Mouse (Mus musculus): ENCODE data around the gene Spata31d1a. TPM values are rescaled to one million over a fixed set of nuclear protein-coding genes. Genes with fewer than 3 reads are reported as not detected.

Gene Spata31d1a
- polyA plus RNA-seq, 1 experiment, result 0.08 TPM

DNA sequence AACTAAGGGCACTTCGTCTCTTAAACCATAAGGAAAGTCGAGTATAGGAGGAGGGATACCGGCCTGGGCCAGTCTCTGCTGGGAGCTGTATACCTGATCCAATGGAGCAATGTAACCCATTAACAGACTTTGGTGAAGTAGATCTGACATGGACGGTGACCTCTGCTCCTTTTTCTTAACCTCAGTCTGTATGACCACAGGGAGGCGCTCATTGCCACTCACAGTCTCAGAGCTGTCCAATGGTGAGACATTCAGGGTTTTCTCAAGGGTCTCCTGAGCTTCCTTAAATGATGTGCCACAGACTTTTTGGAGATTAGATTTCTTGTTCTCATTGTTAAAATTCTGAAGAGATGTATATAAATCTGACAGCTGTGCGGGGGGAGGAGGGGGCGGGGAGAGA, 19.6 kb downstream of the Spata31d1a start:
- TF ChIP-seq CTCF (IDR thresholded peaks at IDR 0.05; ENCODE audit: borderline replicate concordance, control insufficient read depth, extremely low read depth, insufficient read depth, low read length, poor library complexity) (no peak), POLR2A (IDR thresholded peaks at IDR 0.05; ENCODE audit: control insufficient read depth, extremely low read depth, insufficient read depth, low read length, poor library complexity) (no peak)
- no peak for DNase-seq
- no peak overlapping the region for H3K27ac ChIP-seq (ENCODE audit: control insufficient read depth, insufficient read depth, low read length)
- WGBS, result 93% methylated on average over 7 of the region's 7 CpGs
- no peaks in the 10 kb centered on the region for H3K27me3 ChIP-seq (ENCODE audit: control insufficient read depth, insufficient read depth, low read length)
- peaks cover 2% of the 10 kb centered on the region; the same call in 1 of the 2 replicates for H3K4me1 ChIP-seq (replicated peaks; ENCODE audit: control insufficient read depth, insufficient read depth, low read length)
- no peaks in the 10 kb centered on the region for H3K36me3 ChIP-seq (ENCODE audit: control insufficient read depth, insufficient read depth, low read length)
- H3K4me3 ChIP-seq (ENCODE audit: control insufficient read depth, insufficient read depth, low read length), result no peak overlapping the region

DNA sequence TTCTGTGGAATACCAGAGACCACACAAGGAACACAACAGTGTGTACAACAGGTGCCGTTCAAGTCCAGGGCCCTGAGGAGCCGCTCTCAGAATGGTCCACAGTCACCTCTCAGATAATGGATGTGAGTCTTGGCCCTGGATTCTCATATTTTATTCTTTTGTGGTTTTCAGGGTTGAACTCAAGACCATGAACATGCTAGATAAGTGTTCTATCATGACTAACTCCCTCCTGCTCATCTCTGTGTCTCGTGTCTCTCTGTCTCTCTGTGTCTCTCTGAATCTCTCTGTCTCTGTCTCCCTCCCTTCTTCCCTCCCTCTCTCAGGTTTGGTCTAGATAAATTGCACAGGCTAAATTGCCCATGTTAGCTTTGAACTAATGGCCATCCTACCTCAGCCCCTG, 20.3 kb downstream of the Spata31d1a start:
- no peak overlapping the region for H3K27ac ChIP-seq (ENCODE audit: control insufficient read depth, insufficient read depth, low read length)
- no peaks in the 10 kb centered on the region for H3K4me1 ChIP-seq (replicated peaks; ENCODE audit: control insufficient read depth, insufficient read depth, low read length)
- no peaks in the 10 kb centered on the region for H3K27me3 ChIP-seq (ENCODE audit: control insufficient read depth, insufficient read depth, low read length)
- H3K4me3 ChIP-seq (ENCODE audit: control insufficient read depth, insufficient read depth, low read length), result no peak overlapping the region
- TF ChIP-seq CTCF (IDR thresholded peaks at IDR 0.05; ENCODE audit: borderline replicate concordance, control insufficient read depth, extremely low read depth, insufficient read depth, low read length, poor library complexity), result no peak
- no peak for TF ChIP-seq POLR2A (IDR thresholded peaks at IDR 0.05; ENCODE audit: control insufficient read depth, extremely low read depth, insufficient read depth, low read length, poor library complexity)
- no peaks in the 10 kb centered on the region for H3K36me3 ChIP-seq (ENCODE audit: control insufficient read depth, insufficient read depth, low read length)
- WGBS, result 93% methylated on average over 3 of the region's 3 CpGs
- DNase-seq, result no peak

DNA sequence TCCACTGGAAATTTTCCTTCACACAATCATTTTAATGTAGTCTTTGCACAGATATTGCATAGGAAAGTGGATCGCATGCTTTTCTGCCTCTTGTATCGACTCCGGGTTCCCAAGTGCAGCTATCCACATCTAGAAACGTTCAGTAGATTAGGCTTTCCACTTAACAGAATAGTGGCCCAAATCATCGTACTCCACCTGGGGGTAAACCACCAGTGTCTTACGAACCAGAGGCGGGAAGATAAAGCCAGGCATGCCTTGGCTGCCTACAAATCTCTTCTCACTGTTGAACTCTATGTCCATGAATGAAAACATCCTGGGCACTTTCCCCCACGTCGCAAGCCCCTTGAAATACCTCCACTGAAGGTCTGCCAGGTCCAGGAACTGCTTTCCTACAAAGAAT, 20.8 kb downstream of the Spata31d1a start:
- TF ChIP-seq CTCF (IDR thresholded peaks at IDR 0.05; ENCODE audit: borderline replicate concordance, control insufficient read depth, extremely low read depth, insufficient read depth, low read length, poor library complexity), result no peak
- no peak for TF ChIP-seq POLR2A (IDR thresholded peaks at IDR 0.05; ENCODE audit: control insufficient read depth, extremely low read depth, insufficient read depth, low read length, poor library complexity)
- Histone ChIP-seq H3K27me3 (ENCODE audit: control insufficient read depth, insufficient read depth, low read length) (no peaks in the 10 kb centered on the region), H3K4me1 (replicated peaks; ENCODE audit: control insufficient read depth, insufficient read depth, low read length) (no peaks in the 10 kb centered on the region), H3K27ac (ENCODE audit: control insufficient read depth, insufficient read depth, low read length) (no peak overlapping the region), H3K36me3 (ENCODE audit: control insufficient read depth, insufficient read depth, low read length) (no peaks in the 10 kb centered on the region), H3K4me3 (ENCODE audit: control insufficient read depth, insufficient read depth, low read length) (no peak overlapping the region)
- DNase-seq, result no peak
- 93% methylated on average over 9 of the region's 9 CpGs for WGBS

DNA sequence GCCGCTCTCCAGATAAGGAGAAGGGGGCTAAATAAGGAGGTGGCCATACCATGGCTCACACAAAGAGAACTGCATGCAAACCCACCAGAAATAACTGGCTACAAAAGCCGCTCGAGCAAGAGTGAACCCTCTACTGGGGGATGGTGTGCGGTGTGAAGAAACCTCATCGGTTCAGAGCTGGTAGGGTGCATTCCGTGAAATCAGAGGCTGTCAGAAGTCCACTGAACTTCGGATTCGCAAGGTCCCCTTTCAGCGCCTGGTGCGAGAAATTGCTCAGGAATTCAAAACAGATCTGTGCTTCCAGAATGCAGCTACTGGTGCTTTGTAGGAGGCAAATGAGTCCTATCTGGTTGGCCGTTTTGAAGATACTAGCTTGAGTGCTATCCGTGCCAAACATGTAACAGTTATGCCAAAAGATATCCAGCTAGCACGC, 21.8 kb downstream of the Spata31d1a start:
- H3K27me3 ChIP-seq (ENCODE audit: control insufficient read depth, insufficient read depth, low read length), result no peaks in the 10 kb centered on the region
- no peak overlapping the region for H3K27ac ChIP-seq (ENCODE audit: control insufficient read depth, insufficient read depth, low read length)
- 87% methylated on average over 13 of the region's 13 CpGs for WGBS
- no peaks in the 10 kb centered on the region for H3K36me3 ChIP-seq (ENCODE audit: control insufficient read depth, insufficient read depth, low read length)
- DNase-seq, result no peak
- no peaks in the 10 kb centered on the region for H3K4me1 ChIP-seq (replicated peaks; ENCODE audit: control insufficient read depth, insufficient read depth, low read length)
- no peak overlapping the region for H3K4me3 ChIP-seq (ENCODE audit: control insufficient read depth, insufficient read depth, low read length)
- TF ChIP-seq POLR2A (IDR thresholded peaks at IDR 0.05; ENCODE audit: control insufficient read depth, extremely low read depth, insufficient read depth, low read length, poor library complexity), result no peak
- no peak for TF ChIP-seq CTCF (IDR thresholded peaks at IDR 0.05; ENCODE audit: borderline replicate concordance, control insufficient read depth, extremely low read depth, insufficient read depth, low read length, poor library complexity)

DNA sequence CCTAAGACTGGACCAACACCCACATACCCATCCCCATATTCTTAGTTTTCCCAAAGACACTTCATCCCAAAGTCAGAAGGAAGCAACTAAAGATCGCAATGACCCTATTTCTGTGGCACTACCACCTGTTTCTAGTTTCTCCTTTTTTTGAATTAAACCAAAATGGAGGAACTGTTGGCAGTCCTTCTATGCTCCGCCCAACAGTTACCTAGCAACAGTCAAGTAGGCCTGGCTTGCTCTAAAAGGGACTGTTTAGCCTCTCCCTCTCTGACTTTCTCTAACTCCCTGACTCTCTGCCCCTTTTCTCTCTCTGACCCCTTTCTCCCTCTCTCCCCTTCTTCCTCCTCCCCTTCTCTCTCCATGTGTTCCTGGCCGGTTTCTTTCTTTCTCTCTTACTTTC, 24.9 kb downstream of the Spata31d1a start:
- WGBS, result 80% methylated on average over 3 of the region's 3 CpGs
- H3K27me3 ChIP-seq (ENCODE audit: control insufficient read depth, insufficient read depth, low read length), result no peaks in the 10 kb centered on the region
- no peak overlapping the region for H3K4me3 ChIP-seq (ENCODE audit: control insufficient read depth, insufficient read depth, low read length)
- DNase-seq, result no peak
- H3K4me1 ChIP-seq (replicated peaks; ENCODE audit: control insufficient read depth, insufficient read depth, low read length), result no peaks in the 10 kb centered on the region
- H3K36me3 ChIP-seq (ENCODE audit: control insufficient read depth, insufficient read depth, low read length), result no peaks in the 10 kb centered on the region
- no peak overlapping the region for H3K27ac ChIP-seq (ENCODE audit: control insufficient read depth, insufficient read depth, low read length)
- TF ChIP-seq POLR2A (IDR thresholded peaks at IDR 0.05; ENCODE audit: control insufficient read depth, extremely low read depth, insufficient read depth, low read length, poor library complexity) (no peak), CTCF (IDR thresholded peaks at IDR 0.05; ENCODE audit: borderline replicate concordance, control insufficient read depth, extremely low read depth, insufficient read depth, low read length, poor library complexity) (no peak)

DNA sequence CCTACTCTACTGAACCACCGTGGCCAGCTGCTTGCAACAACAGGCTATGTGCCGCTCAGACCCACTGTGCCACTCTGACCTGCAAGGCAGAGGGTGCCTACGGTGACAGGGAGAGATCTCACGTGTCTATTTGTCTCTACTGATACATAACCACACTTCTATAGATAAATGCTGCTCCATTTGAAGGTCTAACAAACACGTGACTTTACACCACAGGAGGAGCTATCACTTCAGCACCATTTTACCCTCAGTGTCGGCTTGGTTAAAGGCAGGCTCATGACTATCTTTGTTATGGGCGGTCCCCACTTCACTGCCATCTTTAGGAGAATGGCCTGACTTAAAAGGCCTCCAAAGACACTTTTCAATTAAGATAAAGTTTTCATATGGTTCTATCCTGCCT, 27.5 kb downstream of the Spata31d1a start:
- no peak for DNase-seq
- Histone ChIP-seq H3K36me3 (ENCODE audit: control insufficient read depth, insufficient read depth, low read length) (no peaks in the 10 kb centered on the region), H3K4me1 (replicated peaks; ENCODE audit: control insufficient read depth, insufficient read depth, low read length) (no peaks in the 10 kb centered on the region), H3K4me3 (ENCODE audit: control insufficient read depth, insufficient read depth, low read length) (no peak overlapping the region), H3K27ac (ENCODE audit: control insufficient read depth, insufficient read depth, low read length) (no peak overlapping the region), H3K27me3 (ENCODE audit: control insufficient read depth, insufficient read depth, low read length) (no peaks in the 10 kb centered on the region)
- TF ChIP-seq CTCF (IDR thresholded peaks at IDR 0.05; ENCODE audit: borderline replicate concordance, control insufficient read depth, extremely low read depth, insufficient read depth, low read length, poor library complexity) (no peak), POLR2A (IDR thresholded peaks at IDR 0.05; ENCODE audit: control insufficient read depth, extremely low read depth, insufficient read depth, low read length, poor library complexity) (no peak)
- WGBS, result 36% methylated on average over 7 of the region's 7 CpGs

DNA sequence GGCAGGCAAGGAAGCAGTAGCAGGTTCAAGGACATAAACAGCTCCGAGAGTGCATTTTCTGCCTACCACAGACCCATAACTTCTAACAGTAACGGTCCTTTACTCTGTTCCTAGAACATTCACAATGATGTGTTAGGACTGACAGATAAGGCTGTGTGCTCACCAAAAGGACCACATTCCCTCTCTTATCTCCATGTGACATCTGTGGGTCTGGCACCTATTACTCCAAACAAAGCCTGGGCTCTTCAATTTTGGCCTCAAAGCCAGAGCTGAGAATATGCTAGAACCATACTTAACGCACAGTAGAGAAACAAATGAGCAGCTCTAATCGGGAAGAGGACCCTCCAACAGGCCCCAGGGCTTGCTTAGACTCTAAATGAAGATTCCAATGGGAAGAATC, 30.2 kb downstream of the Spata31d1a start:
- TF ChIP-seq POLR2A (IDR thresholded peaks at IDR 0.05; ENCODE audit: control insufficient read depth, extremely low read depth, insufficient read depth, low read length, poor library complexity) (no peak), CTCF (IDR thresholded peaks at IDR 0.05; ENCODE audit: borderline replicate concordance, control insufficient read depth, extremely low read depth, insufficient read depth, low read length, poor library complexity) (no peak)
- Histone ChIP-seq H3K4me3 (ENCODE audit: control insufficient read depth, insufficient read depth, low read length) (no peak overlapping the region), H3K36me3 (ENCODE audit: control insufficient read depth, insufficient read depth, low read length) (no peaks in the 10 kb centered on the region), H3K4me1 (replicated peaks; ENCODE audit: control insufficient read depth, insufficient read depth, low read length) (peaks cover 6% of the 10 kb centered on the region), H3K27ac (ENCODE audit: control insufficient read depth, insufficient read depth, low read length) (no peak overlapping the region), H3K27me3 (ENCODE audit: control insufficient read depth, insufficient read depth, low read length) (peaks cover 5% of the 10 kb centered on the region)
- no peak for DNase-seq
- 68% methylated on average over 4 of the region's 4 CpGs for WGBS
